Mouse (Mus musculus): ENCODE measurements around the gene Madd. TPM values are rescaled to one million over a fixed set of nuclear protein-coding genes. Genes with fewer than 3 reads are reported as not detected.
"Not testable (repeated sequence)": the region's sequence is repeated elsewhere in the genome, so short reads cannot be mapped to it uniquely, and the experiment has no call there.

The Madd gene
- polyA plus RNA-seq, 1 experiment = 11.2 TPM

GRCm38 (mm10) chr2:91132035-91132434, 51.6 kb downstream of the Madd start:
- WGBS = 67% methylated on average over 3 of the region's 3 CpGs
- DNase-seq (ENCODE audit: low read depth, low spot score) = no peak

- WGBS = 84% methylated on average over 15 of the region's 15 CpGs
- DNase-seq (ENCODE audit: low read depth, low spot score) = no peak
Observed at GRCm38 (mm10) chr2:91131251-91131650, 52.4 kb downstream of the Madd start.

- no peak for DNase-seq (ENCODE audit: low read depth, low spot score)
- 75% methylated on average over 6 of the region's 6 CpGs for WGBS
Observed at GRCm38 (mm10) chr2:91130126-91130525, 53.5 kb downstream of the Madd start.

GRCm38 (mm10) chr2:91128761-91129160, 54.9 kb downstream of the Madd start:
- 75% methylated on average over 5 of the region's 5 CpGs for whole genome bisulfite sequencing
- no peak for DNase-seq (ENCODE audit: low read depth, low spot score)

GRCm38 (mm10) chr2:91125101-91125500, 58.5 kb downstream of the Madd start:
- DNase-seq (ENCODE audit: low read depth, low spot score) = no peak
- WGBS = 82% methylated on average over 10 of the region's 10 CpGs

- no peak for DNase-seq (ENCODE audit: low read depth, low spot score)
- 70% methylated on average over 6 of the region's 6 CpGs for WGBS
Observed at GRCm38 (mm10) chr2:91123521-91123920, 60.1 kb downstream of the Madd start.

- DNase-seq (ENCODE audit: low read depth, low spot score) = no peak
- WGBS = 63% methylated on average over 7 of the region's 8 CpGs
Observed at GRCm38 (mm10) chr2:91121497-91121896, 62.1 kb downstream of the Madd start.

- WGBS = 84% methylated on average over 6 of the region's 6 CpGs
- DNase-seq (ENCODE audit: low read depth, low spot score) = no peak
Observed at GRCm38 (mm10) chr2:91121011-91121410, 62.6 kb downstream of the Madd start.

GRCm38 (mm10) chr2:91120261-91120671, 63.4 kb downstream of the Madd start:
- WGBS = 56% methylated on average over 6 of the region's 6 CpGs
- DNase-seq (ENCODE audit: low read depth, low spot score) = no peak

GRCm38 (mm10) chr2:91119551-91119950, 64.1 kb downstream of the Madd start:
- 82% methylated on average over 6 of the region's 6 CpGs for WGBS
- DNase-seq (ENCODE audit: low read depth, low spot score) = no peak

GRCm38 (mm10) chr2:91119061-91119460, 64.6 kb downstream of the Madd start:
- no peak for DNase-seq (ENCODE audit: low read depth, low spot score)
- WGBS = 90% methylated on average over 19 of the region's 19 CpGs

GRCm38 (mm10) chr2:91118647-91119046, 65.0 kb downstream of the Madd start:
- WGBS = 74% methylated on average over 1 of the region's 1 CpGs
- DNase-seq (ENCODE audit: low read depth, low spot score) = no peak

- 68% methylated on average over 11 of the region's 11 CpGs for WGBS
- DNase-seq (ENCODE audit: low read depth, low spot score) = no peak
Observed at GRCm38 (mm10) chr2:91117585-91118275, 65.9 kb downstream of the Madd start, which contains the start of gene Mybpc3. Gene Mybpc3, plus strand, starts transcription at chr2:91118144.

GRCm38 (mm10) chr2:91116842-91117241, 66.8 kb downstream of the Madd start:
- DNase-seq (ENCODE audit: low read depth, low spot score) = no peak
- 83% methylated on average over 5 of the region's 5 CpGs for WGBS

GRCm38 (mm10) chr2:91115578-91115970, 68.1 kb downstream of the Madd start:
- DNase-seq (ENCODE audit: low read depth, low spot score) = no peak
- 46% methylated on average over 12 of the region's 12 CpGs for WGBS

GRCm38 (mm10) chr2:91114781-91115577, 68.7 kb downstream of the Madd start:
- peak; percentile 83 for DNase-seq (ENCODE audit: low read depth, low spot score)
- WGBS = 14% methylated on average over 42 of the region's 42 CpGs

GRCm38 (mm10) chr2:91113852-91114251, 69.8 kb downstream of the Madd start:
- no peak for DNase-seq (ENCODE audit: low read depth, low spot score)
- 81% methylated on average over 6 of the region's 6 CpGs for WGBS

GRCm38 (mm10) chr2:91113334-91113733, 70.3 kb downstream of the Madd start:
- 76% methylated on average over 10 of the region's 10 CpGs for WGBS
- no peak for DNase-seq (ENCODE audit: low read depth, low spot score)

- no peak for DNase-seq (ENCODE audit: low read depth, low spot score)
- 29% methylated on average over 4 of the region's 4 CpGs for WGBS
Observed at GRCm38 (mm10) chr2:91112491-91112890, 71.1 kb downstream of the Madd start.

- not testable (repeated sequence) for DNase-seq (ENCODE audit: low read depth, low spot score)
- WGBS = 84% methylated on average over 3 of the region's 3 CpGs
Observed at GRCm38 (mm10) chr2:91111832-91112231, 71.8 kb downstream of the Madd start.

GRCm38 (mm10) chr2:91110429-91110828, 73.2 kb downstream of the Madd start:
- DNase-seq (ENCODE audit: low read depth, low spot score) = no peak
- WGBS = 81% methylated on average over 6 of the region's 6 CpGs

All from large intestine, adult 2 months (tissue).